Mouse (Mus musculus) lung, embryonic 15.5 days (tissue): ENCODE measurements around the gene Met. TPM values are rescaled to one million over a fixed set of nuclear protein-coding genes. Genes with fewer than 3 reads are reported as not detected.

Source experiments
- ATAC-seq: fragments of 200-750 bp; cut with Nextera tagmentation; 2 replicates; pipeline ENCODE4 v1.8.0; 2017; ENCODE audit warnings: moderate number of reproducible peaks, borderline replicate concordance; ENCODE audit not compliant: low FRiP score, low TSS enrichment; ENCODE audit errors: extremely low read depth
- H3K27ac ChIP-seq: fragments of 300-500 bp; sonication (generic); 2 replicates; pipeline ENCODE4 v1.5.1; 2015; ENCODE audit warnings: moderate library complexity, mild to moderate bottlenecking, inconsistent platforms
- H3K27me3 ChIP-seq: fragments of 300-500 bp; sonication (generic); 2 replicates; pipeline ENCODE4 v1.6.1; 2015; ENCODE audit warnings: inconsistent platforms
- H3K36me3 ChIP-seq: fragments of 300-500 bp; sonication (generic); 2 replicates; pipeline ENCODE4 v1.6.1; 2015; ENCODE audit warnings: inconsistent platforms
- H3K4me1 ChIP-seq: fragments of 300-500 bp; sonication (generic); 2 replicates; pipeline ENCODE4 v1.6.1; 2015; ENCODE audit warnings: inconsistent platforms
- H3K4me2 ChIP-seq: fragments of 300-500 bp; sonication (generic); 2 replicates; pipeline ENCODE4 v1.6.1; 2015; ENCODE audit warnings: inconsistent platforms, mild to moderate bottlenecking, moderate library complexity
- H3K4me3 ChIP-seq: fragments of 300-500 bp; sonication (generic); 2 replicates; pipeline ENCODE4 v1.5.1; 2015; ENCODE audit warnings: mild to moderate bottlenecking, inconsistent platforms
- H3K9ac ChIP-seq: fragments of 300-500 bp; sonication (generic); 2 replicates; pipeline ENCODE4 v1.6.1; 2015; ENCODE audit warnings: inconsistent platforms
- H3K9me3 ChIP-seq: fragments of 300-500 bp; sonication (generic); 2 replicates; pipeline ENCODE4 v1.6.1; 2016; ENCODE audit warnings: inconsistent platforms
- WGBS: fragments of 180-500 bp; shearing (Covaris S2); methylation state at CpG from one replicate; pipeline ENCODE4 v1.1.7; 2015; 5-methylcytosine and 5-hydroxymethylcytosine counted together
- polyA plus RNA-seq: library from polyadenylated mRNA; unstranded; fragments of >200 nt; fragmentation: Nextera tagmentation; extraction: Ambion mirVana; gene quantifications from 2 replicates; pipeline ENCODE4 v1.2.1, GENCODE M21; 2015

Gene Met
- polyA plus RNA-seq, 1 experiment from 2014 or later, result 8.7 TPM

DNA sequence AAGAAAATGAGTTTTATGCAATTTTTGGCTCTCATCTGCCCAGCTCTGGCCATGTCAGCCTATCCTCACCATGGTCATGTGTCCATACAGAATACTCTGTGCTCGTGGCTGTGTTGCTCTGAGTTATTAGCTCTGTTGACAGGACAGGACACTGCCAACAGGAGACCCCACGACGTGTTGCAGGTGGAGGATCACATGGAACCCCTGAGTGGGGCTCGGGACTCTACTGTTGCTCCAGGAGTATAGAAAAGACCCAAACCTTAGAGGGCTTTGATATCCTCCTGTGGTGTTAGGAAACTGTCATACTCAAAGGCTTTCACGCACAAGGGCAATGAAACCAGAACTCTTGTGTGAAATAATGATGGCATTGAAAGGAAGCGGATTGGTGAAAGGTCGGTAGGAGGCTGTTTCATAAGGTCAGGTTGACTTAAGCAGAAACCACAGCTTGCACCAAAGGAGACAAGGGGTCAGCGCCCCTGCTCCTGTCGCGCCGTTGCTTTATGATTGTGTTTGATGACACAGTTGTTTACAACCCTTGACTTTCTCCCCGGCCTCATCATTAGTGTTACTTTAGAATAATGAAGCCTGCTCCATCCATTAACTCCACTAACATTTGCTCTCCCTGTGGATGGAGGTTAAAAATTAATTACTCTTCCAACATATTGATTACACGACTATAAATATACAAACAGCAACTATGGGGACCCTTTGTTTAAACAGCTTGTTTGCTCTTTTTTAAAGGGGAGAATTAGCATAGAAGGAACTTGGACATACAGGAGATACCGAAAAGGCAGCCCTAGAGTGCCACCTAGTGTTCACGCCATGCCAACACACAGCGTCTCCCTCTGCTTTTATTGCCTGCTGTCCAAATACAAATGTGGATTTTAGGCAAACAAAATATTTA is 125.7 kb downstream of the Met start:
- H3K4me1 ChIP-seq, result 0 out of 2 replicates have a peak, but pooled peaks cover 3% of the 10 kb centered on the region
- no peak overlapping the region for H3K9ac ChIP-seq
- no peaks in the 10 kb centered on the region for H3K27me3 ChIP-seq
- no peaks in the 10 kb centered on the region; the same call in 1 of the 2 replicates for H3K9me3 ChIP-seq
- H3K4me3 ChIP-seq, result no peak overlapping the region
- ATAC-seq, result peak; percentile 59; the same call in 1 of the 2 replicates
- no peak overlapping the region for H3K27ac ChIP-seq
- no peaks in the 10 kb centered on the region for H3K36me3 ChIP-seq
- peak overlapping the region; percentile 24 for H3K4me2 ChIP-seq
- WGBS, result 21% methylated on average over 16 of the region's 16 CpGs

DNA sequence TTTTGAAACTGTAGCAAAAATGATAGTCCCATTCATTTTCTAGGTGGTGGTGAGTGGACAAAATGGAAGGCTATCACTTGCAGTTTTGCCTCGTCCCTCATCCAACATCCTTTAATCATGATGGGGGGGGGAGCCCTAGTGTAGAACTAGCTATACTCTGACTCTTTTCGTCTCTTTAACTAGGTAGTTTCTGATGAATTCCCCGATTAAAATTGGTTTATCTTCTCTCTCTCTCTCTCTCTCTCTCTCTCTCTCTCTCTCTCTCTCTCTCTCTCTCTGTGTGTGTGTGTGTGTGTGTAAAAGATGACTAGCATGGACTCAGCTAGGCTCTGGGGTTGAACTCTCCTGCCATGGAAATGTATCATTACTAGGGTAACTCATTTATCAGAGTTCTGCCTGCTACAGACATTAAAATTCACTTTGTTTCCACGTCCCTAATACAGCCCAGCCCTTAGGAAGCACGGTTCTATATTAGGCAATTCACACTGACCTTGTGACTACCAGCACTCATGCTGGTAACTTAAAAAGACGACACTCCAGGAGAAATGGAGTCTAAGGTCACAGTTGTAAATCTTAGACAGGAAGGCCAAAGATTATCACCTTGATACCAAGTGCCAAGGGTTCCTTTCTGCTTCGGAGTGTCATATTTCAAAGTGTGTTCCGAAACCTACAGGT is 126.5 kb downstream of the Met start:
- H3K4me2 ChIP-seq, result no peak overlapping the region
- no peaks in the 10 kb centered on the region; the same call in 1 of the 2 replicates for H3K9me3 ChIP-seq
- no peak overlapping the region for H3K4me3 ChIP-seq
- no peaks in the 10 kb centered on the region for H3K36me3 ChIP-seq
- 0 out of 2 replicates have a peak, but pooled peaks cover 3% of the 10 kb centered on the region for H3K4me1 ChIP-seq
- no peaks in the 10 kb centered on the region for H3K27me3 ChIP-seq
- H3K27ac ChIP-seq, result no peak overlapping the region
- no peak overlapping the region for H3K9ac ChIP-seq
- no peak for ATAC-seq
- 29% methylated on average over 8 of the region's 8 CpGs for WGBS

DNA sequence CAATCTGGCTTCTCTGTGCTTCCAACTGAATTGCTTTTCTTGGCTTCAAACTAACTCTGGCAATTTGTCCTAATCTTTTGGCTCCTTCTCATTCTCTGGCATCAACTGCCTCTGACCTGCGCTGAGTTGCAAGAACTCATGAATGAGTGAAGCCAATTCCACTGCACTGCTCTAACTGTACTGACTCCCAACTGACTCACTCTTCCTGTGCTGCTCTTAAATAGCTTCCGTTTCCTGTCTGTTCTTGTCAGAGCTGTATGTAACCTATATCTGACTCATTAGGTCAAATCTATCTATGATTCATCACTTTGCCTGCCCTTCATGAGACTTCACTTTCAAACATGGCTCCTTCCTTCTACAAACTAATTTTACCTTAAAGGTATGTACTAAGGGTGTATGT is 130.4 kb downstream of the Met start:
- Histone ChIP-seq H3K4me1 (0 out of 2 replicates have a peak, but pooled peaks cover 3% of the 10 kb centered on the region), H3K27ac (no peak overlapping the region), H3K9ac (no peak overlapping the region), H3K27me3 (no peaks in the 10 kb centered on the region), H3K4me3 (no peak overlapping the region), H3K9me3 (no peaks in the 10 kb centered on the region; the same call in 1 of the 2 replicates), H3K4me2 (no peak overlapping the region), H3K36me3 (no peaks in the 10 kb centered on the region)
- WGBS, result 92% methylated on average over 2 of the region's 2 CpGs
- no peak for ATAC-seq

DNA sequence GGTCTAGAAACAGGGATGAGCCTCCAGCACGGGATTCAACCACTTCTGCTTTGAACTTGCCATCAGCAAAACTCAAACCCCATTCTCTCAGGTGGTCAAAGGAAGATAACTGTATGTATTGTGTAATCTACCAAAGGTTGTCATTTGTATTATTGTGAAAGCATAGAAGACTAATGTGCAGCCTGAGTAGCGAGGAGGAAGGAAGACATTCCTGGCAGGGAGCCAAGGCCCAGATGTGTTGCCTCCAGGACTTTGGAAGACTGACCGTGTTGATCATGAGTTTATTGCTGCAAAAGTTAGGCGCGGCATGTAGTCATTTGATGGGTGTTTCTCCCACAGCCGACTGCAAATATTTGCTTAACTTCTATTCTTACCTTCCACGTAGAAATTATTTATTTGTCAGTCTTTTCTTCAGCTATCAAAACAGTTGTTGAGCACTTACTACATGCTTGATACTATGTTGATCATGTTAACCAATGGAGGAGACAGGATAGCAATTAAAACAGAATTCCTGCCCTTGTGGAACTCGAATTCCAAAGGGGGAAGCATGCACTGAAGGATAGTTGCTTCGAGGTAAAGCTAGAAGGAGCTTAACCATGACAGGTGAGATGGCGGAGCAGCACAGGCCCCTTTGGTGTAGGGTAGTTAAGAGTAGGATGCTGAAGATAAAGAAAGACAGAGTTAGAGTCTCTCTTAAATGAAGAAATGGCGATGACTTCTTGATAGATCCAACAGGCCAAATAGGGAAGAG is 132.3 kb downstream of the Met start:
- ATAC-seq, result no peak; the same call in 1 of the 2 replicates
- 56% methylated on average over 11 of the region's 11 CpGs for WGBS
- H3K27ac ChIP-seq, result no peak overlapping the region
- no peaks in the 10 kb centered on the region for H3K4me1 ChIP-seq
- H3K4me3 ChIP-seq, result no peak overlapping the region
- no peak overlapping the region for H3K9ac ChIP-seq
- no peak overlapping the region for H3K4me2 ChIP-seq
- H3K27me3 ChIP-seq, result no peaks in the 10 kb centered on the region
- H3K9me3 ChIP-seq, result no peaks in the 10 kb centered on the region; the same call in 1 of the 2 replicates
- H3K36me3 ChIP-seq, result no peaks in the 10 kb centered on the region

DNA sequence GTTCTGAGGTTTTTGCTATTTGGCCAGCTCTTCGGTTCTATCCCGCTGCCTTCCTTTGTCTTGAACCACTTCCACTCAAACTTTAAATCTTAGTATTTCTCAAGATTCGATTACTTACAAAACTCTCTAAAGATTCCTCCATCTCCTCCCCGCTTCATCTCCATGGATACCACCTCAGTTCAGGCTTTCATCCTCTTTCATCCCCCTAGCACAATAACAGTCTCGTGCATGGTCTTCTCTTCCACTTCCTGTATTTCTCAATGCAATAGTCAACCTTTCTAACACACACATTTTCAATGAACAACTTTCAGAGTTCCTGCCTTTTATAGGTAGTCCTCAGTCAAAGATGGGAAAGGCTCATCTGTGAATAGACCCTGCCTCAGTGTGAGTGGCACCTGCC is 135.8 kb downstream of the Met start:
- H3K36me3 ChIP-seq, result no peaks in the 10 kb centered on the region
- H3K4me2 ChIP-seq, result no peak overlapping the region
- H3K9me3 ChIP-seq, result no peaks in the 10 kb centered on the region
- H3K27me3 ChIP-seq, result no peaks in the 10 kb centered on the region
- no peak for ATAC-seq
- WGBS, result 88% methylated on average over 5 of the region's 5 CpGs
- no peaks in the 10 kb centered on the region for H3K4me1 ChIP-seq
- no peak overlapping the region for H3K9ac ChIP-seq
- no peak overlapping the region for H3K27ac ChIP-seq
- H3K4me3 ChIP-seq, result no peak overlapping the region

DNA sequence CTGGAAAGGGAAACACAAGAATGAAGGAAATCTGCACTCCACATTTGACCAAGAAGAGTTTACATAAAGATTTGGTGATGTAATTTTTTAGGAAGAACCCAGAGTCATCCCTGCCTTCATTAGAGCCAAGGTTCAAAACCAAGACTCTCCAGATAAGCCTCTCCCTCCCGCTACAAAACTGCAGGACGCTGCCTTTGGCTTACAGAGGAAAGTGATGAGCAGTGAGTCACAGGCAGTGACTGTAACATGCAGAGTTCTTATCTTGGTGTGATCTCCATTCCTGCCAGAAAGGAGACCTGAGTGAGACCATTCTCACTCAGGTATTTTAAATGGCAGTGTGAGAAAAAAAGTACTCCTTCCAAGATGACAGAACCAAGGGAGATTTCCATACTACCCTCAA is 137.9 kb downstream of the Met start:
- Histone ChIP-seq H3K4me1 (no peaks in the 10 kb centered on the region), H3K27ac (no peak overlapping the region), H3K9me3 (no peaks in the 10 kb centered on the region), H3K27me3 (no peaks in the 10 kb centered on the region), H3K9ac (no peak overlapping the region), H3K4me2 (no peak overlapping the region), H3K4me3 (no peak overlapping the region), H3K36me3 (no peaks in the 10 kb centered on the region)
- 53% methylated on average over 2 of the region's 2 CpGs for WGBS
- ATAC-seq, result no peak

DNA sequence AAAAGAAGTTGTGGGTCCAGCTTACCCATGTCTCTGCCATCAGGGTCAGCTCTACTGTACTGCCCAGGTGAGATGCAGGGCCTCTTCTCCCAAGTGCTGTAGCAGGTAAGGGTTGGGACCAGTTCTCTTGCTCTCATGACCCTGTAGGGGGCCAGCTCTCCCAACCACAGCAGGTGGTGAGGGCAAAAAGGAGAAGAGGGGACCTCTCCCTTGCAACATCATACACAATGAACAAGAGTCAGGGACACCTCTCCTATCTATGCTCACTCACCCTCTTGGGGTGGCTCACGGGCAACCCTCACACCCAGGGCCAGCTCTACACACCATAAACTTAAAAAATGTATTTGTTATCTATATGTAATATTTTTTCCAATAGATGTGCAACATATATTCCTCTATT is 143.3 kb downstream of the Met start:
- ATAC-seq, result no peak
- H3K9ac ChIP-seq, result no peak overlapping the region
- WGBS, result 79% methylated on average over 1 of the region's 1 CpGs

DNA sequence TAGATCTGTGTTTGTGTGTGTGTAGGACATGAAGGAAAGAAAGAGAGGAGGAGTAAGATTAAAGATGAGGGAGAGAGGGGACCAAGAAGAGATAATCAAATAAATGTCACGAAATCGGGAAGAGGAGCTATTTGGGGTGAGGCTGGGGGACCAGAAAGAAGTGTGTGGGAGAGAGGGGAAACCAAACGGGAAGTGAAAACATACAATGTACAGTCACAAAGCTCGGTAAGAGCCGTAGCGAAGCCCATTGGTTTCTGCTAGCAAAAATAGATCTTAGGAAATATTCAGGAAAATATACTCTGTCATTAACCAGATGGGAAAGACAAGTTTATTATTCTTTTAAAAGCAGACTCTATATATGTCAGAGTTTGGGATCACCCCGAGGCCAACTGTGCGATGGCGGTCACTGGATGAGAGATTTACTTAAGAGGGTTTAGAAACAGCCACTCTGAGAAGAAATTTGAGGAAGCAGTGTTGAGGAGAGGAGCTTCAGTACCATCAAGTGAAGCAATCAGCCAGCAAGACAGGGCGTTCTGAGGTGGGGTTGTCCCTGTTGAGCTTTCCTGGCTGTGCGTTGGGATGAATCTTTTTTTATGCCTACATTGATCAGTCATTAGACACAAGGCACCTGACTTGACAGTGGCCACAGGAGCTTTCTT is 147.9 kb downstream of the Met start:
- H3K4me2 ChIP-seq, result no peak overlapping the region
- no peak overlapping the region for H3K27ac ChIP-seq
- H3K36me3 ChIP-seq, result no peaks in the 10 kb centered on the region
- no peaks in the 10 kb centered on the region for H3K4me1 ChIP-seq
- no peak overlapping the region for H3K4me3 ChIP-seq
- no peaks in the 10 kb centered on the region for H3K9me3 ChIP-seq
- no peaks in the 10 kb centered on the region for H3K27me3 ChIP-seq
- no peak for ATAC-seq
- H3K9ac ChIP-seq, result no peak overlapping the region
- 71% methylated on average over 11 of the region's 11 CpGs for WGBS

More for the DNA sequence above, 143.3 kb downstream of the Met start:
- no peak overlapping the region for H3K4me2 ChIP-seq
- H3K4me3 ChIP-seq, result no peak overlapping the region
- H3K27ac ChIP-seq, result no peak overlapping the region
- H3K27me3 ChIP-seq, result no peaks in the 10 kb centered on the region
- H3K9me3 ChIP-seq, result no peaks in the 10 kb centered on the region
- H3K36me3 ChIP-seq, result no peaks in the 10 kb centered on the region
- no peaks in the 10 kb centered on the region for H3K4me1 ChIP-seq

DNA sequence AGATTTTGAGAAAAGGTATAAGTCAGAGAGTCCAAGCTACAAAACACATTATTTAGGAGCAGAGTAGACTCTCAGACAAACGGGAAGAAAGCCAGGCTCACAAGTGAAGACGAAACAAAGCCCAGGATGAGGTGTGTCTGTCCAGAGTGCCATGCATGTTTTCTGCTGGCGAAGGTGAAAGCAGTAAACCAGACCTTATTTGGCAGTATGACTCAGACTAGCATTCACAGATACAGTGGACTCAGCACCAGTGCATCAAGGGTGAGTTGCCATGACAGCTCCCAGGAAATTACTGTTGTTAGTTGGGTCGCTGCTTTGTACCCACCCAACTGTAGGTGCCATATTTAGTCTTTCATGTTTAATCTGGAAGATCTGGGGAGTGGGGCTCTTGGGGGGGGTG is 149.1 kb downstream of the Met start:
- Histone ChIP-seq H3K4me2 (no peak overlapping the region), H3K27ac (no peak overlapping the region), H3K36me3 (no peaks in the 10 kb centered on the region), H3K4me3 (no peak overlapping the region), H3K27me3 (no peaks in the 10 kb centered on the region), H3K9ac (no peak overlapping the region), H3K4me1 (no peaks in the 10 kb centered on the region), H3K9me3 (no peaks in the 10 kb centered on the region)
- ATAC-seq, result no peak
- WGBS, result 81% methylated on average over 4 of the region's 4 CpGs

DNA sequence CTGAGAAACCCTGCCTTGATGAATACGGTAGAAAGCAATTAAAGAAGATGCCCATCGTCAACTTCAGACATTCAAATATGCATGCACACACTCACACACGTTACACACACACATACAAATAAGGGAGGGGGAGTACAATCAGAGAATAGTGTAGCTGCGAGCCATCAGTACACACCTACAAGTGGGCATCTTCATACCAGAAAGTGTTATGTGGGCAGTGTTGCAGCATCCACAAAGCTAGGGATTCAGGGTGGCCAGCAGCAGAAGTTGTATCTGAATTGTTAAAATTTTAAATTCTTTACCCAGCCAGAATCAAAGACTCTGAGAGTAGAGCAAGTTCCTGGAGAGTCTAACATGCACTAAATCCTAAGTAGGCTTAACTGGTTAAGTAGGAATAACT is 157.2 kb downstream of the Met start:
- Histone ChIP-seq H3K9me3 (no peaks in the 10 kb centered on the region), H3K36me3 (no peaks in the 10 kb centered on the region), H3K4me2 (no peak overlapping the region), H3K4me3 (no peak overlapping the region), H3K4me1 (no peaks in the 10 kb centered on the region), H3K27ac (no peak overlapping the region), H3K9ac (no peak overlapping the region), H3K27me3 (no peaks in the 10 kb centered on the region)
- 76% methylated on average over 4 of the region's 4 CpGs for WGBS
- no peak for ATAC-seq

DNA sequence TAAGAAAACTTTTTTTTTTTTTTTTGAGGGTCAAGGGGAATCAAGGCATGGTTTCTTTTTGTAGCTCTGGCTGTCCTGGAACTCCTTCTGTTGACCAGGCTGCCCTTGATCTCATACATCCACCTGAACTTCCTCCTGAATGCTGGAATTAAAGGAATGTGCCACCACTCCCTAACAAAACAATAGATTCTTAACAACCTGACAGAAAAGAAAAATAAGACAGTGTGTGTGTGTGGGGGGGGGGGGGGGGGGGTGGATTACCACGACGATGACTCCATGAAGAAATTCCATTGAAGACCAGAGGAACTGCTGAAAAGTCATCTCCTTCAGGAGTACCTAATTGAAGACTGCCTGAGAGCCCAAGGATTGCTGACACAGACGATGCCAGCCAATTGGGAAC is 157.8 kb downstream of the Met start:
- H3K9me3 ChIP-seq, result no peaks in the 10 kb centered on the region
- no peak overlapping the region for H3K4me3 ChIP-seq
- H3K4me2 ChIP-seq, result no peak overlapping the region
- H3K36me3 ChIP-seq, result no peaks in the 10 kb centered on the region
- no peak for ATAC-seq
- no peak overlapping the region for H3K27ac ChIP-seq
- H3K4me1 ChIP-seq, result no peaks in the 10 kb centered on the region
- H3K9ac ChIP-seq, result no peak overlapping the region
- 46% methylated on average over 3 of the region's 3 CpGs for WGBS
- H3K27me3 ChIP-seq, result no peaks in the 10 kb centered on the region
